Mouse (Mus musculus) CH12.LX (cell line): ENCODE measurements around the gene Bco2.

ENCODE experiments used
- CTCF ChIP-seq, 2 experiments: IDR thresholded peaks in 1 of 2; conservative IDR thresholded peaks in 1 of 2; 2 replicates each; pipeline ENCODE4 v1.5.1; 2011 to 2012; ENCODE audit warnings: low read depth in 2 of 2, low read length in 2 of 2, improper control_type of control experiment in 1 of 2, inconsistent platforms in 1 of 2, mild to moderate bottlenecking in 1 of 2, moderate library complexity in 1 of 2
- EP300 ChIP-seq: IDR thresholded peaks from 2 replicates; pipeline ENCODE4 v1.6.1; 2011; ENCODE audit warnings: low read length, improper control_type of control experiment
- JUND ChIP-seq: conservative IDR thresholded peaks from 2 replicates; pipeline ENCODE4 v1.6.1; 2011; ENCODE audit warnings: low read depth, low read length, improper control_type of control experiment
- PAX5 ChIP-seq: IDR thresholded peaks from 2 replicates; pipeline ENCODE4 v1.6.1; 2012; ENCODE audit warnings: low read length, inconsistent platforms, mixed read lengths
- POLR2A ChIP-seq: IDR thresholded peaks from 2 replicates; pipeline ENCODE4 v1.6.1; 2011; ENCODE audit warnings: low read depth, mild to moderate bottlenecking, improper control_type of control experiment, low read length
- ZKSCAN1 ChIP-seq: IDR thresholded peaks from 2 replicates; pipeline ENCODE4 v1.6.1; 2012; ENCODE audit warnings: low read depth, inconsistent platforms, low read length, improper control_type of control experiment, borderline replicate concordance
- ZNF384 ChIP-seq: IDR thresholded peaks from 2 replicates; pipeline ENCODE4 v1.6.1; 2012; ENCODE audit warnings: low read depth, low read length, improper control_type of control experiment, inconsistent platforms

- TF ChIP-seq PAX5: no peak
- no peak for TF ChIP-seq POLR2A
- TF ChIP-seq ZNF384: no peak
- peak in 1 of 2 experiments; percentile 84; a peak in 2 of 4 replicates for TF ChIP-seq CTCF (conservative IDR thresholded peaks at IDR 0.05 in 1 of 2, IDR thresholded peaks at IDR 0.05 in 1 of 2; ENCODE audit: low read depth in 2 of 2, low read length in 2 of 2)
- no peak for TF ChIP-seq JUND
- TF ChIP-seq ZKSCAN1: no peak
- no peak for TF ChIP-seq EP300
These were observed 24.1 kb downstream of the Bco2 start for GRCm38 (mm10) chr9:50530890-50531289.
